Mouse (Mus musculus) embryonic fibroblast, embryonic 13.5 days (primary cell): ENCODE data around the gene Pgap3.

ENCODE experiments used
- CTCF ChIP-seq: IDR thresholded peaks from 2 replicates; pipeline ENCODE4 v1.5.1; 2011; ENCODE audit warnings: mild to moderate bottlenecking, control low read depth, low read length, moderate library complexity, borderline replicate concordance; ENCODE audit not compliant: insufficient read depth
- POLR2A ChIP-seq: IDR thresholded peaks from 2 replicates; pipeline ENCODE4 v1.6.1; 2011; ENCODE audit warnings: low read depth, mild to moderate bottlenecking, control low read depth, low read length, moderate library complexity

DNA sequence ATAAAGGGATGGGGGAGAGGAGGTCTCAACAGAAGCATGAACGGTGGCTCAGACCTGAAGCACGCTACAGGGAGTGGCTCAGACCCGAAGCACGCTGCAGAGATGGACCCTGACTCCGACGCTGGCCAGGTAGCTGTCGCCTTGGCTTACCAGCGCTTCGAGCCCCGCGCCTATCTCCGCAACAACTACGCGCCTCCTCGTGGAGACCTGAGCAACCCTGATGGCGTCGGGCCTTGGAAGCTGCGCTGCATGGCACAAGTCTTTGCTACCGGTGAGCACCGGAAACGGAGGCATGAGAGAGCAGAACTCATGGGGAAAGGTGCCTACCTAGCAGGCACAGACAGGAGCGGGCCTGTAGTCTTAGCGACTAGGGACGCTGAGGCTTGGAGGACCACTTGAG is 13.7 kb downstream of the Pgap3 start:
- no peak for TF ChIP-seq CTCF
- no peak for TF ChIP-seq POLR2A
